Mouse (Mus musculus) regulatory T cell (primary cell): ENCODE measurements around the gene Casp14.
"Not testable (repeated sequence)": the region's sequence is repeated elsewhere in the genome, so short reads cannot be mapped to it uniquely, and the experiment has no call there.

Experiments used
- in situ Hi-C: fragments of 300-600 bp; cut with MboI, MseI; formaldehyde crosslinking; loops from one replicate; pipeline ENCODE4 v1.15.1; 2025; ENCODE audit warnings: high pct_unique_total_duplicates

Casp14 gene

DNA sequence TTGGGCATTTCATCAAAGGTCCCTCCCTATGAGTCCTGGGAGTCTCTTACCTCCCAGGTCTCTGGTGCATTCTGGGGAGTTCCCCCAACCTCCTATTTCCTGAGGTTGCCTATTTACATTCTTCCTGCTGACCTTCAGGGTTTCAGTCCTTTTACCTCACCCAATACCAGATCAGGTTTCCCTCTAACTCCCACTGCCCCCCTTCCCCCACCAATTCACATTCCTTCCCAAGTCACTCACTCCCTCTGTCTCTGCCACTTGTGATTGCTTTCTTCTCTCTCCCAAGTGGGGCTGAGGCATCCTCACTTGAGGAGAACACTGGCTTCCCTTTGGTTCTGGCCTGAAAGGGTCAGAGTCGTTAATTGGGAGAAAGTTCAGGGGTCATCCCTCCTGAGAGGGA is 48.0 kb downstream of the Casp14 start:
- in situ Hi-C loops = not testable (repeated sequence)

- in situ Hi-C loops = not testable (repeated sequence)
These were observed 51.4 kb downstream of the Casp14 start for GRCm38 (mm10) chr10:78666696-78667095.

GRCm38 (mm10) chr10:78664546-78664945 is 53.5 kb downstream of the Casp14 start:
- in situ Hi-C loops = no loop called here
